Mouse (Mus musculus): ENCODE measurements around the gene Agbl4. TPM values are rescaled to one million over a fixed set of nuclear protein-coding genes. Genes with fewer than 3 reads are reported as not detected.
A peak's percentile ranks its signal among the peaks of the same experiment; 100 is the strongest.

Gene Agbl4
- total RNA-seq (2014; rRNA removed) (not detected in 2 replicates), polyA plus RNA-seq (2012; rRNA removed) (not detected in 2 replicates)

DNA sequence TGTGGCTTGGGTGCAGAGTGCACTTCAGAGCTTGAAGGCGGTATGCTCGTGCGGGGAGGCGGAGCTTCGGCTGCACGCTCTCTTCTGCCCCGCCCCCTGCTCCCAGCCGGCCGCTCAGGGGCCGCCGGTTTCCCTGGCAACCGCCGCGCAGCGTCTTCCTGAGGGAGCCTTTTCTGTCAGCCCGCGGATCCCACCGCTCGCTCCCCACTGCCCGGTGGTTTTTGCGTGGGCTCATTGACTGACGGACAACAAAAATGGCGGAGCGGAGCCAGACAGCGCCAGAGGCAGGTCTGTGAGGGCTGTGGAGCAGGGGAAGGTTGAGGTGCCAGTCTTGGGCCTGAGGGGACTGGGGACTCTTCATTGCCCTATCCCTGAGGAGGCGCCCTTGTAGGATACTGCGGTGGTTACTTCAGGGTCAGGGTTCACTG, at the start of gene Agbl4:
TSS of gene Agbl4 (plus strand) at position 44 of the 428 bp plus-strand sequence.
- Histone ChIP-seq H3K27me3 (ENCODE audit: control insufficient read depth, insufficient read depth, low read length) (no peaks in the 10 kb centered on the region), H3K27ac (replicated peaks; ENCODE audit: insufficient read depth, low read depth, low read length) (no peak within 1 kb of the TSS), H3K36me3 (ENCODE audit: control insufficient read depth, insufficient read depth, low read length) (no peaks in the 10 kb centered on the region), H3K9ac (ENCODE audit: low read depth, low read length) (no peak within 1 kb of the TSS), H3K4me3 (ENCODE audit: insufficient read depth, low read depth, low read length) (peak within 1 kb of the TSS; percentile 60; the same call in 1 of the 2 replicates), H3K79me2 (ENCODE audit: control insufficient read depth, insufficient read depth, low read length) (no peaks in the 10 kb centered on the region), H3K4me1 (ENCODE audit: control insufficient read depth, insufficient read depth, low read length) (no peaks in the 10 kb centered on the region)
- TF ChIP-seq CTCF (IDR thresholded peaks at IDR 0.05; ENCODE audit: low read depth, low read length) (no peak), POLR2A (IDR thresholded peaks at IDR 0.05; ENCODE audit: extremely low read depth, insufficient read depth, low read length) (no peak)
- peak; percentile 39 for DNase-seq (ENCODE audit: extremely low read depth, low read depth, low spot score)
- under 1% methylated on average over 27 of the region's 27 CpGs for WGBS

DNA sequence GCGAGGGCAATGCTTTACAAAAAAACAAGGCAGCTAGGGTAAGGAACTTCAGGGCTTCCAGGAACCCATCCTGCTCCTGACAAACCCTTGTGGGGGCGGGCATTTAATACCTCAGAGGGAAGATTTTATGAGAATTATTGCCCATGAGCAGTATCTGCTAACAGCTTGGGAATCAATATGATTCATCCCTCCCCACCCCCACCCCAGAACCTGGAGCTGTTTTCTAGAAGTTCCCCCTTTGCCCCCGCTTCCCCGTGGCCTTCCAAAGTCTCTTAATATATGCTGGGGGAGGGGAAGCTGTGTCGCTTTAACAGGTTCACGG, 46.6 kb upstream of the Agbl4 start:
- peaks cover 2% of the 10 kb centered on the region; the same call in 1 of the 2 replicates for H3K27me3 ChIP-seq (ENCODE audit: control insufficient read depth, insufficient read depth, low read length)
- TF ChIP-seq CTCF (IDR thresholded peaks at IDR 0.05; ENCODE audit: low read depth, low read length) = no peak
- no peak for TF ChIP-seq POLR2A (IDR thresholded peaks at IDR 0.05; ENCODE audit: extremely low read depth, insufficient read depth, low read length)
- H3K27ac ChIP-seq (replicated peaks; ENCODE audit: insufficient read depth, low read depth, low read length) = no peak overlapping the region
- H3K4me1 ChIP-seq (ENCODE audit: control insufficient read depth, insufficient read depth, low read length) = no peaks in the 10 kb centered on the region; the same call in 1 of the 2 replicates
- H3K4me3 ChIP-seq (ENCODE audit: insufficient read depth, low read depth, low read length) = no peak overlapping the region
- no peak overlapping the region for H3K9ac ChIP-seq (ENCODE audit: low read depth, low read length)
- DNase-seq (ENCODE audit: extremely low read depth, low read depth, low spot score) = no peak
- 15% methylated on average over 6 of the region's 6 CpGs for WGBS
- no peaks in the 10 kb centered on the region for H3K36me3 ChIP-seq (ENCODE audit: control insufficient read depth, insufficient read depth, low read length)
- H3K79me2 ChIP-seq (ENCODE audit: control insufficient read depth, insufficient read depth, low read length) = no peaks in the 10 kb centered on the region

DNA sequence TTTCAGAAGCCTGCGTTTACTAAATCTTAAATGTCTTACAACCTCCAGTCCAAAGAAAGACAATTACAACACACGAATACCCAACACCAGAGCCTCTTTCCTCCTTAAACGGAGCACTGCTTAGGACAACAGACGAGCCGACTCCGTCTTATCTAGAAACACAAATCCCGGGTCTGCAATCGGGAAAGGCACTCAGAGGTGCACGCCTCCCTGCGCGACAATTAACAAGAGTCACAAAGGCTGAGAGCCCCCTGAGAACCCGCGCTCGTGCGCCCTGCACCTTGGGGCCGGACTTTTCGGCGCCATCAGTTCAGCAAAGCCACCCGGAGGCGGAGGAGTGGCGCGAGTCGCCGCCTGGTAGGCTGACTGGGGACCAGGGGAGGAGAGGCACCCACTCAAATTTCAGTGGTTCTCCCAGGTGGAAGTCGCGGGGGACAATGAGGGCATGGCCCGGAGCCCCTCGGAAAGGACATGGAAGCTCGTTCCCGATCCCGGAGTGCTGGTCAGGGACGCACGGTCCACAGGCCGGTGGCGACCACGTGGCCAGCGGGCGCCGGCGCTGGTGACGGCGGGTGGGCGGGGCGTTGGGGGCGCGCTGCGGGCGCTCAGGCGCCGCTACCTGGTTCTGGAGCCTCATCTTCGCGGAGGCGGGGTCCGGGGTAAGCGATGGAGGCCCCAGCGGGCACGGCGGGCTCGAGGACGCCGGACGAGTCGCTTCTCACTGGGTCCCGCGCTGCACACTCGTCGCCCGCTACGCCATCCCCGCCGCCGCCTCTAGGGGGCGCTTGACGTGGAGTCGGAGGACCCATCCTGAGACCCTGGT, 46.1 kb upstream of the Agbl4 start, which contains the start of gene Elavl4:
TSS of gene Elavl4 (minus strand) at position 732 of the 823 bp plus-strand sequence.
- WGBS = 1% methylated on average over 75 of the region's 75 CpGs
- H3K79me2 ChIP-seq (ENCODE audit: control insufficient read depth, insufficient read depth, low read length) = no peaks in the 10 kb centered on the region
- no peak within 1 kb of the TSS for H3K9ac ChIP-seq (ENCODE audit: low read depth, low read length)
- H3K27ac ChIP-seq (replicated peaks; ENCODE audit: insufficient read depth, low read depth, low read length) = no peak within 1 kb of the TSS
- no peaks in the 10 kb centered on the region for H3K36me3 ChIP-seq (ENCODE audit: control insufficient read depth, insufficient read depth, low read length)
- DNase-seq (ENCODE audit: extremely low read depth, low read depth, low spot score) = no peak
- peak within 1 kb of the TSS; percentile 56 for H3K4me3 ChIP-seq (ENCODE audit: insufficient read depth, low read depth, low read length)
- no peaks in the 10 kb centered on the region; the same call in 1 of the 2 replicates for H3K4me1 ChIP-seq (ENCODE audit: control insufficient read depth, insufficient read depth, low read length)
- TF ChIP-seq CTCF (IDR thresholded peaks at IDR 0.05; ENCODE audit: low read depth, low read length) (peak; percentile 48; the same call in 1 of the 2 replicates), POLR2A (IDR thresholded peaks at IDR 0.05; ENCODE audit: extremely low read depth, insufficient read depth, low read length) (no peak)
- peaks cover 2% of the 10 kb centered on the region; the same call in 1 of the 2 replicates for H3K27me3 ChIP-seq (ENCODE audit: control insufficient read depth, insufficient read depth, low read length)

DNA sequence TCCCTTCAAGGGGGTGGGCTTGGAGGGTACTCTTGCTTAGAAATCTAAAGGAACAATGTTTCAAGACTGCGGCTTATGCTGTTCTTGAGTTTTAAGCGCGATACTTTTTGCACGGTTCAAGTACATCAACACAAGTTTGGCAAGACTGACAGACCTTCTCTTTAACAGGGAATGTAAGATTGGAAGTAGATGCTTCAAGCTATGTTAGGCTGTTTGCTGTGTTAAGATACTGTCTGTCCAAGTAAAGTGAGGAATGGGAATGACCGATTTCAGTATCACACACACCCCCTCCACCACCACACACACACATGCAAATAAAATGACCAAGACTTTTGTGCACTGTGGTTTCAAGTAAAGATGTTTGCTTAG, 45.5 kb upstream of the Agbl4 start:
- Histone ChIP-seq H3K4me1 (ENCODE audit: control insufficient read depth, insufficient read depth, low read length) (no peaks in the 10 kb centered on the region; the same call in 1 of the 2 replicates), H3K4me3 (ENCODE audit: insufficient read depth, low read depth, low read length) (no peak overlapping the region; the same call in 1 of the 2 replicates), H3K36me3 (ENCODE audit: control insufficient read depth, insufficient read depth, low read length) (no peaks in the 10 kb centered on the region), H3K27me3 (ENCODE audit: control insufficient read depth, insufficient read depth, low read length) (peaks cover 2% of the 10 kb centered on the region; the same call in 1 of the 2 replicates), H3K79me2 (ENCODE audit: control insufficient read depth, insufficient read depth, low read length) (no peaks in the 10 kb centered on the region), H3K9ac (ENCODE audit: low read depth, low read length) (no peak overlapping the region), H3K27ac (replicated peaks; ENCODE audit: insufficient read depth, low read depth, low read length) (no peak overlapping the region)
- 14% methylated on average over 5 of the region's 5 CpGs for WGBS
- peak; percentile 1 for DNase-seq (ENCODE audit: extremely low read depth, low read depth, low spot score)
- no peak for TF ChIP-seq POLR2A (IDR thresholded peaks at IDR 0.05; ENCODE audit: extremely low read depth, insufficient read depth, low read length)
- no peak for TF ChIP-seq CTCF (IDR thresholded peaks at IDR 0.05; ENCODE audit: low read depth, low read length)

DNA sequence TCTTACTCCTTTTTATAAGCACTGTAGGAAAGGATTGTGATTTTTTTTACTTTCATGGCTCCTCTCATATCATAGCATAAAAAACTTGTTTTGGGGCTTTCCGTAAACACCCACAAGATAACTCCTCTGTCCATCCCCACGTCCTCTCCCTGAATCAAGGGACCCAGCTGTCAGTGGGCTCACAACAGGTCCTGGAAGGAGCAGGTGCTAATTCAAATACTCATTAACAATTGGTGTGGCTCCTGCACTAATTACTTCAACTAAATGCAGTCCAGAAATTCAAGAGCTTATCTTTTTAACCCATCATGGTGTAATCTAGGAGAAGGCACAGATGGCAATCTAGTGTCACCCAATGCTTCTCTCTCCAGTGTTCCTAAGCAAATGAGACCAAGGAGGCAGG, 36.9 kb upstream of the Agbl4 start:
- DNase-seq (ENCODE audit: extremely low read depth, low read depth, low spot score) = no peak
- H3K4me3 ChIP-seq (ENCODE audit: insufficient read depth, low read depth, low read length) = no peak overlapping the region
- no peaks in the 10 kb centered on the region for H3K79me2 ChIP-seq (ENCODE audit: control insufficient read depth, insufficient read depth, low read length)
- H3K27ac ChIP-seq (replicated peaks; ENCODE audit: insufficient read depth, low read depth, low read length) = no peak overlapping the region
- WGBS = 64% methylated on average over 2 of the region's 2 CpGs
- H3K4me1 ChIP-seq (ENCODE audit: control insufficient read depth, insufficient read depth, low read length) = no peaks in the 10 kb centered on the region
- no peak for TF ChIP-seq CTCF (IDR thresholded peaks at IDR 0.05; ENCODE audit: low read depth, low read length)
- no peak for TF ChIP-seq POLR2A (IDR thresholded peaks at IDR 0.05; ENCODE audit: extremely low read depth, insufficient read depth, low read length)
- no peaks in the 10 kb centered on the region for H3K27me3 ChIP-seq (ENCODE audit: control insufficient read depth, insufficient read depth, low read length)
- H3K9ac ChIP-seq (ENCODE audit: low read depth, low read length) = no peak overlapping the region
- H3K36me3 ChIP-seq (ENCODE audit: control insufficient read depth, insufficient read depth, low read length) = no peaks in the 10 kb centered on the region

DNA sequence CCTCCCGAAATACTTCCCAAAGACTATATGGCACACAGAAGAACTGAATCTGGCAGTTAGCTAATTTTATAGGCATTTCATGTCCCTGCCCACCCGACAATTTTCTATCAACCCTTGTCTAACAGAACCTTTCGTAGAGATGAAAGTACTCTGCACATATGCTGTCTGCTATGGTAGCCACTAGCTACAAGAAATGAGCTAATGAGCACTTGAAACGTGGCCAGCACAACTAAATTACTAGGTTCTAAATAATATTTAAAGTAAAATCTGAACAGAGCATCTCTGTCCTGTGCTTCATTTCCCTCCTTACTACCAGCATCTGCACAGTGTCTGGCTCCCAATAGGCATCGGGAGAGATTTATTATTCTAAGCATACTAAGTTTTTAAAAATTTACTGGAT, 1.2 kb upstream of the Agbl4 start:
- H3K36me3 ChIP-seq (ENCODE audit: control insufficient read depth, insufficient read depth, low read length) = no peaks in the 10 kb centered on the region
- TF ChIP-seq POLR2A (IDR thresholded peaks at IDR 0.05; ENCODE audit: extremely low read depth, insufficient read depth, low read length) (no peak), CTCF (IDR thresholded peaks at IDR 0.05; ENCODE audit: low read depth, low read length) (no peak)
- WGBS = 82% methylated on average over 5 of the region's 5 CpGs
- no peaks in the 10 kb centered on the region for H3K27me3 ChIP-seq (ENCODE audit: control insufficient read depth, insufficient read depth, low read length)
- H3K4me3 ChIP-seq (ENCODE audit: insufficient read depth, low read depth, low read length) = no peak overlapping the region
- no peak overlapping the region for H3K27ac ChIP-seq (replicated peaks; ENCODE audit: insufficient read depth, low read depth, low read length)
- H3K4me1 ChIP-seq (ENCODE audit: control insufficient read depth, insufficient read depth, low read length) = no peaks in the 10 kb centered on the region
- no peaks in the 10 kb centered on the region for H3K79me2 ChIP-seq (ENCODE audit: control insufficient read depth, insufficient read depth, low read length)
- DNase-seq (ENCODE audit: extremely low read depth, low read depth, low spot score) = no peak
- no peak overlapping the region for H3K9ac ChIP-seq (ENCODE audit: low read depth, low read length)

Measured in liver, adult 2 months (tissue).